Mouse (Mus musculus): ENCODE measurements at regions not wholly inside any gene's neighbourhood (a gene's known extent, or its start where the extent isn't known, plus 50 kb on each side); places are given as distances from the start of the nearest gene placed in this dataset.

DNA sequence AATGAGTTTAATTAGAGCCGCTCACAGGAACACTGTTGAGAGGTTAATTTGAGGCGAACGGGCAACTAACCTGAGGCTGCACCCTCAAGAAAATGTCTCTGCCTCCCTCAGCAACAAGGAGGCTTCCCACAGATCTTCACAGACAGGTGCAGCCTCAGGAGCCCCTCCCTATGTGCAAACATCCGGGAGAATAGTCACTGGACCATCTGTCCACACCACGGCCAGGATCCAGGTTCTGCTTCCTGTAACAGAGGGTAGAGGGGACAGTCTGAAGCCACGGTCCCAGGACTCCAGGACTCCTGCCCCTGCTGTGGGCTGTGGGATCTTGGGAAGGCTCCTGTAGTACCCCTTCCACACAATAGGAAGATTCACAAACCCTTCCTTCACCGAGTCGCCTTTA, 134.1 kb upstream of the Gadl1 start:
- Histone ChIP-seq H3K27ac (ENCODE audit: low read length) (no peak overlapping the region), H3K4me1 (replicated peaks; ENCODE audit: control insufficient read depth, insufficient read depth, low read length) (0 out of 2 replicates have a peak, but pooled peaks cover 3% of the 10 kb centered on the region), H3K9ac (replicated peaks; ENCODE audit: low read depth, low read length) (no peak overlapping the region), H3K4me2 (ENCODE audit: low read length) (no peak overlapping the region), H3K27me3 (replicated peaks; ENCODE audit: control insufficient read depth, insufficient read depth, low read length) (no peaks in the 10 kb centered on the region), H3K36me3 (ENCODE audit: control insufficient read depth, insufficient read depth) (no peaks in the 10 kb centered on the region), H3K9me3 (ENCODE audit: control insufficient read depth, low read length) (no peaks in the 10 kb centered on the region), H3K4me3 (replicated peaks; ENCODE audit: low read length) (no peak overlapping the region)
- ATAC-seq: no peak
- 67% methylated on average over 8 of the region's 8 CpGs for WGBS

DNA sequence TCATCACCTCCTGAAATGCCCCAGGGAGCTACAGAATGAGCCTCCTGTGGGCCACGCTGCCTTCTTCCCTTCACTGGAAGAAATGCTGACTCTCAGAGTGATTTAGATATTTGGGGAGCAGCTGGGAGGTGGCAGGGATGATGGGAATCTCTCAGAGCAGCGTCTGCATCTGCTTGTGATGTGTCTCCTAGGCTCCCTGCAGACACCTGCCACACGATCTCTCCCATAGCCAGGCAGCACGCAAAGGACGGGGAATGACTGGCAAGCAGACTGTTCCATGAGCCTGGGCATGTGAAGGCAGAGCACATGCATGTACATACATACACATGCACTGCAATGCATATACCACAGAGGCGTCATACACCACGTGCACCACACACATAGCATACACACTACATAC, 133.4 kb upstream of the Gadl1 start:
- no peak overlapping the region for H3K9ac ChIP-seq (replicated peaks; ENCODE audit: low read depth, low read length)
- ATAC-seq: peak; percentile 57; the same call in 1 of the 2 replicates
- no peak overlapping the region for H3K27ac ChIP-seq (ENCODE audit: low read length)

DNA sequence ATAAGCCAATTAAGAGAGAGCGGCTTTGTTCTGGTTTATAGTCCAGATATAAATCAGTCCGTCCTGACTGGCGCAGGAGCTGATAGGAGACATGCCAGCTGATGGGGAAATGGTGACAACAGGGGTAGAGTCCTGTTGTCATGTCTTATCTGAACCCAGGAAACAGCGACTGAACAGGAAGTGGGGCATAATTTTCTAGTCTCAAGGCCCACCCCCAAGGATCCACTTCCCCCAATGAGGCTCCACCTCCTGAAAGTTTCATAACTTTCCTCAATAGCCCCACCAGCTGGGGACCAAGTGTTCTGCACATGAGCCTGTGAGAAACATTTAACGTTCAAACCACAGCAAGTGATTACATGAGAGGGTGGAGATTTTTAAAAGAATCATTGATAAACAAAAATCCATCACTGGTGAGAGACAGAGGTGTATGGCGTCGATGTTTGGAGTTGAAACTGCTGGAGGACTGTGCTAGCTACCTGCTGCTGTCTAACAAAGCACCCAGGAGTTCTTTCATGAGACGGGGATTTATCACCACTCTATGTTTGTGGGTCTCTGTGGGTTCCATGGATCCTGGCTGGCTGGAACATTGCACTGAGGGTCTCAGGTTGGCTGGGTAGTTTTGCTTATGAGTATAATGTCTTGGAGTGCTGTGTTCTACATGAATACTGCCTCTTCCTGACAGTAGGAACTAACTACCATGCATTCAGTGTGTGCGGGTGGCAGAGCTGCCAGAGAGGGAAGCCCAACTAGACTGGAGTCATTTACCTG, 132.0 kb upstream of the Gadl1 start:
- Histone ChIP-seq H3K4me1 (replicated peaks; ENCODE audit: control insufficient read depth, insufficient read depth, low read length) (0 out of 2 replicates have a peak, but pooled peaks cover 3% of the 10 kb centered on the region), H3K9ac (replicated peaks; ENCODE audit: low read depth, low read length) (no peak overlapping the region), H3K9me3 (ENCODE audit: control insufficient read depth, low read length) (no peaks in the 10 kb centered on the region), H3K27me3 (replicated peaks; ENCODE audit: control insufficient read depth, insufficient read depth, low read length) (no peaks in the 10 kb centered on the region), H3K4me2 (ENCODE audit: low read length) (no peak overlapping the region), H3K4me3 (replicated peaks; ENCODE audit: low read length) (no peak overlapping the region), H3K36me3 (ENCODE audit: control insufficient read depth, insufficient read depth) (no peaks in the 10 kb centered on the region), H3K27ac (ENCODE audit: low read length) (no peak overlapping the region)
- 88% methylated on average over 9 of the region's 9 CpGs for WGBS
- ATAC-seq: no peak

More for the DNA sequence above, 133.4 kb upstream of the Gadl1 start:
- Histone ChIP-seq H3K4me2 (ENCODE audit: low read length) (no peak overlapping the region), H3K9me3 (ENCODE audit: control insufficient read depth, low read length) (no peaks in the 10 kb centered on the region), H3K4me3 (replicated peaks; ENCODE audit: low read length) (no peak overlapping the region), H3K36me3 (ENCODE audit: control insufficient read depth, insufficient read depth) (no peaks in the 10 kb centered on the region), H3K4me1 (replicated peaks; ENCODE audit: control insufficient read depth, insufficient read depth, low read length) (0 out of 2 replicates have a peak, but pooled peaks cover 3% of the 10 kb centered on the region), H3K27me3 (replicated peaks; ENCODE audit: control insufficient read depth, insufficient read depth, low read length) (no peaks in the 10 kb centered on the region)
- 76% methylated on average over 7 of the region's 7 CpGs for WGBS

DNA sequence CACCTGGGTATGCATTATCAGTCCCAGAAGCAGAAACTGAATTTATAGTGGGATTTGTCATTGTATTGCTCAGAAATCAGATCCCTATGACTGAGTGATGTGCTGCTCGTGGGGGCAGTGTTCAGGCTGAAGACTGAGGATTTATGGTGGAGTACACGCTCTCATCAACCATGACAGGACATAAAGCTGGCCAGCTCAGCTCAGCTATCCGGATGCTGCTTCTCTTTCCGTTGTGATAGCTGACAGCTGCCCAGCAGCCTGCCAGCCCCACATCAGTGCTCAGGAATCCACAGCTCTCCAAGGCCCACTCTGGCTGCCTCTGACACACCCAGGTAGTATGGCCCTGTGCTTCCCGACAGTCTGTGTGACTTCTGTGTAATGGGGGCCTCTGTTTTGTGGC, 130.4 kb upstream of the Gadl1 start:
- no peaks in the 10 kb centered on the region for H3K36me3 ChIP-seq (ENCODE audit: control insufficient read depth, insufficient read depth)
- no peak overlapping the region for H3K4me2 ChIP-seq (ENCODE audit: low read length)
- ATAC-seq: no peak
- WGBS: 87% methylated on average over 5 of the region's 5 CpGs
- no peak overlapping the region for H3K9ac ChIP-seq (replicated peaks; ENCODE audit: low read depth, low read length)
- H3K27me3 ChIP-seq (replicated peaks; ENCODE audit: control insufficient read depth, insufficient read depth, low read length): no peaks in the 10 kb centered on the region
- no peak overlapping the region for H3K4me3 ChIP-seq (replicated peaks; ENCODE audit: low read length)
- H3K4me1 ChIP-seq (replicated peaks; ENCODE audit: control insufficient read depth, insufficient read depth, low read length): 0 out of 2 replicates have a peak, but pooled peaks cover 3% of the 10 kb centered on the region
- no peak overlapping the region for H3K27ac ChIP-seq (ENCODE audit: low read length)
- no peaks in the 10 kb centered on the region for H3K9me3 ChIP-seq (ENCODE audit: control insufficient read depth, low read length)

DNA sequence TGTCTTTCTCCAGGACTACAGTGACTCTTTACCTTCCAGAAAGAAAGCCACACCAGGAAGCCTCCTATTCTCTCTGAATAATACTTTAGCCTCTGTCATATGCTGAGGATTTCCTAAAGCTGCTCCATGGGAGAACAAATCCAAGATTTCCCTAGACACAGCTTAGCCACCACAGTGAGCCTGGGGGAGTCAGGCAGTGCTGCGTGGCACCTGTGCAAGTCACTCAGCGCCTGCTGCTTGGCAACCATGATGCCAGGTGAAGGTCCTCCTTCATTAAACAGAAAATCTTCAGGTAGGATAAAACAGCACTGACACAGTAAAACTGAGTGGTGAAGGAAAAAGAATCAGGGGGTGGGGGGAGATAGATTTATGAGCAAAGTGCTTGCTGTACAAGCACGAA, 109.9 kb upstream of the Gadl1 start:
- Histone ChIP-seq H3K27ac (ENCODE audit: low read length) (no peak overlapping the region), H3K4me3 (replicated peaks; ENCODE audit: low read length) (no peak overlapping the region), H3K36me3 (ENCODE audit: control insufficient read depth, insufficient read depth) (no peaks in the 10 kb centered on the region), H3K27me3 (replicated peaks; ENCODE audit: control insufficient read depth, insufficient read depth, low read length) (no peaks in the 10 kb centered on the region), H3K9ac (replicated peaks; ENCODE audit: low read depth, low read length) (no peak overlapping the region), H3K4me1 (replicated peaks; ENCODE audit: control insufficient read depth, insufficient read depth, low read length) (no peaks in the 10 kb centered on the region), H3K9me3 (ENCODE audit: control insufficient read depth, low read length) (no peaks in the 10 kb centered on the region), H3K4me2 (ENCODE audit: low read length) (no peak overlapping the region)
- 82% methylated on average over 3 of the region's 3 CpGs for WGBS
- ATAC-seq: no peak

DNA sequence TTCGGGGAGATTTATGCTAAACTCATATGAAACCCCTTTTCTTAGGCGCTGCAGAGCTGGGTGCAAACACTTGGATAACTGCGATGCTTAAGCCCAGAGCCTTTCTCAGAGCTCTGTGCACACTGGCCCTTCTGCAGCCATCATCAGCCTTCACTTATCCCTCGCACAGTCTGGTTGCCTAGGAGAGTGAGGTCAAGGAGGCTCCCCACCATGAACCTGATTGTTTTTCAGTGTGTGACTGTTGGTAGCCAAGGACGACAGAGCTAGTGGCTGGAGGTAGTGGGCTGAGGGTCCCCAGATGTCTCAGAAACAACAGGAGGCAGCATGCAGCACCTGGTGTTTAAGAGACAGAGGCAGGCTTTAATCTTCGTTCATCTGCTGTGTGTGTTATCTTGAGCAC, 108.6 kb upstream of the Gadl1 start:
- ATAC-seq: no peak

DNA sequence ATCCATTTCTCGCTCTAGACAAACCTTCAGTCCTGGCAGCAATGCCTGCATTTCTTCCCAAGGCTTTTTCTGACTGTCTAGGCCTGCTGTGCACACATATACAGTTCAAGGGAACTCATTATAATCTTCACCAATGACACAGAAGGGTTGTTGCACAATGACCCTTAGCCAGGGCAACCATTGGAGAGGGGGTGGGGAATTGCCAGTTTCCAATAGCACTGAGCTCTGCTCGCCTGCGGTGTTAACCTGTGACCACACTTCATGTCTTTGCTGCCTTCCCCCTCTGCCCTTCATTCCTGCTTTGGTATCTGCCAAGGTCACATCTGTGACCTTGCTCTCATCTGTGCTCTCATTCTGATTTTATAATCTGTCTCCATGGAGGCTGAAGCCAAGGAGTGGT, 106.2 kb upstream of the Gadl1 start:
- 93% methylated on average over 3 of the region's 3 CpGs for WGBS
- Histone ChIP-seq H3K9me3 (ENCODE audit: control insufficient read depth, low read length) (no peaks in the 10 kb centered on the region), H3K27me3 (replicated peaks; ENCODE audit: control insufficient read depth, insufficient read depth, low read length) (no peaks in the 10 kb centered on the region), H3K4me3 (replicated peaks; ENCODE audit: low read length) (no peak overlapping the region), H3K9ac (replicated peaks; ENCODE audit: low read depth, low read length) (no peak overlapping the region), H3K4me1 (replicated peaks; ENCODE audit: control insufficient read depth, insufficient read depth, low read length) (no peaks in the 10 kb centered on the region), H3K27ac (ENCODE audit: low read length) (no peak overlapping the region), H3K36me3 (ENCODE audit: control insufficient read depth, insufficient read depth) (no peaks in the 10 kb centered on the region), H3K4me2 (ENCODE audit: low read length) (no peak overlapping the region)
- ATAC-seq: no peak

More for the DNA sequence above, 108.6 kb upstream of the Gadl1 start:
- no peak overlapping the region for H3K4me3 ChIP-seq (replicated peaks; ENCODE audit: low read length)
- H3K9ac ChIP-seq (replicated peaks; ENCODE audit: low read depth, low read length): no peak overlapping the region
- no peaks in the 10 kb centered on the region for H3K27me3 ChIP-seq (replicated peaks; ENCODE audit: control insufficient read depth, insufficient read depth, low read length)
- H3K36me3 ChIP-seq (ENCODE audit: control insufficient read depth, insufficient read depth): no peaks in the 10 kb centered on the region
- H3K4me1 ChIP-seq (replicated peaks; ENCODE audit: control insufficient read depth, insufficient read depth, low read length): no peaks in the 10 kb centered on the region
- WGBS: 44% methylated on average over 6 of the region's 6 CpGs
- H3K4me2 ChIP-seq (ENCODE audit: low read length): no peak overlapping the region
- no peak overlapping the region for H3K27ac ChIP-seq (ENCODE audit: low read length)
- no peaks in the 10 kb centered on the region for H3K9me3 ChIP-seq (ENCODE audit: control insufficient read depth, low read length)

DNA sequence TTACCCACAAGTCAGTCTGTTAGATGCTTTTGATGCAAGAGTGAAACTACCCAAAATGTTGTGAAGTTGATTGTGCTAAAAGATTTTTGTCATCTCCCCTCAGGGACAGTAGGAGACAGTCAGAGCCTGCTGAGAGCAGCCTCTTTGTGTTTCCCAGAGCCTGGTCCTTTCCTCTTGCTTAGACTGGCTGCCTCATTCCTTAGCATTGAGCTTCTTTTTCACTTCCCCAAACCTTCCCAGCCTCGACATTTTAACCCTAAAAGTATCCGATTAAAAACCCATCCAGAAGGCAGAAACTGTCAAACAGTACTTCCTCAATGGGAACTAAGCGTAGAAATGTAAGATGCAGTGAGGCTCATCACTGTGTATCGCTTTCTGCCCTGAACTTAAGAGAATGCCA, 104.0 kb upstream of the Gadl1 start:
- H3K9ac ChIP-seq (replicated peaks; ENCODE audit: low read depth, low read length): no peak overlapping the region
- H3K4me3 ChIP-seq (replicated peaks; ENCODE audit: low read length): no peak overlapping the region
- no peaks in the 10 kb centered on the region for H3K4me1 ChIP-seq (replicated peaks; ENCODE audit: control insufficient read depth, insufficient read depth, low read length)
- H3K27ac ChIP-seq (ENCODE audit: low read length): no peak overlapping the region
- H3K36me3 ChIP-seq (ENCODE audit: control insufficient read depth, insufficient read depth): no peaks in the 10 kb centered on the region
- ATAC-seq: no peak
- no peaks in the 10 kb centered on the region for H3K27me3 ChIP-seq (replicated peaks; ENCODE audit: control insufficient read depth, insufficient read depth, low read length)
- WGBS: 34% methylated on average over 4 of the region's 4 CpGs
- no peak overlapping the region for H3K4me2 ChIP-seq (ENCODE audit: low read length)
- no peaks in the 10 kb centered on the region for H3K9me3 ChIP-seq (ENCODE audit: control insufficient read depth, low read length)

DNA sequence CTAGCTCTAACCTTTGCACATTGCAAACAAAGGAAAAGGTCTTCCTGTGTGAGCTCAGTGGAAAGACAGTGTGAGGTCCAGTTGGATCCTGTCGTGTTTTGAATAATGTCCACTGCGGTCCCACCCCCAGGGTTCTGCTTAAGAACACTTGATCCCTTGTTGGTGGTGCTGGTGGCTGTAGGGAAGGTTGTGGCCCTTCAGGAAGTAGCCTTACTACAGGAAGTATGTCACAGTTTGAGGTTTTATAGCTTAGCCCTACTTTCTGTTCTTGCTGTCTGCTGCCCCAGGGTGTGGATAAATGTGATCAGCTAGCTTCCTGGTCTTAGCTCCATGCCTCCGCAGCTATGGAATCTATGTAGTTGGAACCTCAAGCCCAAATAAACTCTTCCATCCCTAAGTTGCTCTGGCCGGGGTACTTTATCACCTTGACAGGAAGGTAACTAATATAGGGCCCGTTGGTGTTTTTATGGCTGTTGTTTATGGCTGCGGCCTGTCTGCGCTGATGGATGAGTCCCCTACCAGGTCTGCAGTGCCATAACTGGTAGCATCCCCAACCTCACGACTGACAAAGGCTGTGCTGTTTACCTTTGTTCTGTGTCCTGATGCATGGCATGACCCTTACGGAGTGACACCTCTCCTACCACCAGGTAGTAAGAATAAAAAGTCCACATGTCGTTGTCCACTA, 103.1 kb upstream of the Gadl1 start:
- ATAC-seq: no peak
- Histone ChIP-seq H3K9me3 (ENCODE audit: control insufficient read depth, low read length) (no peaks in the 10 kb centered on the region), H3K27ac (ENCODE audit: low read length) (no peak overlapping the region), H3K4me2 (ENCODE audit: low read length) (no peak overlapping the region), H3K9ac (replicated peaks; ENCODE audit: low read depth, low read length) (no peak overlapping the region), H3K36me3 (ENCODE audit: control insufficient read depth, insufficient read depth) (no peaks in the 10 kb centered on the region), H3K4me3 (replicated peaks; ENCODE audit: low read length) (no peak overlapping the region), H3K4me1 (replicated peaks; ENCODE audit: control insufficient read depth, insufficient read depth, low read length) (no peaks in the 10 kb centered on the region), H3K27me3 (replicated peaks; ENCODE audit: control insufficient read depth, insufficient read depth, low read length) (no peaks in the 10 kb centered on the region)
- 79% methylated on average over 10 of the region's 10 CpGs for WGBS
